Mouse (Mus musculus): Measurements from ENCODE around the gene Tpbg.
"Not testable (repeated sequence)": the region's sequence is repeated elsewhere in the genome, so short reads cannot be mapped to it uniquely, and the experiment has no call there.

Gene Tpbg

DNA sequence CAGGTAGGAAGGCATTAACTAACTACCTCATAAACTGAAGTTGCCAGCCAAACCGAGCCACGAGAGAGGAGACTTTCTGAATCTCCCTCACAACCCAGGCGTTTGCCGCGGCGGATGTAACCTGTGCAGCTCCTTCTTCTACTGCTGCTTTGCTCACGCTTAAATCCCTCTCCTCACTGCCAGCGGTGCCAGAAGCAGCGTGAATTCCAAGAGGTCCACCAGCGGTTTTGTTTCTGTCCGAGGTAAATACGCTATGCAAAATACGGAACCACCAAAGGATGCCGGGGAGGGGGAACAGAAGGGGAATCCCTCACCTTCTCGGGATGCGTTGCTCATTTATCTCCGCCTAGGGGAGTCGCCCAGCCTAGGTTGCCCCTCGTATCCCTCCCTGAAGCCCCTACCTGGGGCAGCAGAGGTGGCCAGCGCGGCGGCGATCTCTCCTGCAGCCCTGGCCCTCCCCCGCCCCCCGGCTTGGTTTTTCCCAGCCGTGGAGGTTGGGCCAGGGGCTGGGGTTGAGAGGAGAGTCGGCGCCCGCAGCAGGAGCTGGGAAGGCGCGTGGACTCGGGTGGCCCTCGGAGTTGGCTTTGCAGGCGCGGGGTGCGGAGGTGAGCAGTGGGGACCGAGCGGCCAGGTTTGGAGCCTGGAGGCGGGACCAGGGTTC, at the start of gene Tpbg:
Gene Tpbg (plus strand): TSS at position 30 of the 661 bp plus-strand sequence.
- peak; percentile 70 for DNase-seq (ENCODE audit: low spot score)

DNA sequence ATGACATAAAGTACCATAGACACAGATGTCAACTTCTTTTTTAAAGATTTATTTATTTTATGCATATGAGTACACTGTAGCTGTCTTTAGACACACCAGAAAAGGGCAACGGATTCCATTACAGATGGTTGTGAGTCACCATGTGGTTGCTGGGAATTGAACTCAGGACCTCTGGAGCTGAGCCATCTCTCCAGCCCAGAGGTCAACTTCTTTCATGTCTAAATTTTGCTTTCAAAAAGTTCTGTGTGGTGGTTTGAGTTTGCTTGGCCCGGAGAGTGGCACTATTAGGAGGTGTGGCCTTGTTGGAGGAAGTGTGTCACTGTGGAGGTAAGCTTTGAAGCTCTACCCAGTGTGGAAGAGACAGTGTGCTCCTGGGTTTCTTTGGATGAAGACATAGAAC, 40.2 kb upstream of the Tpbg start:
- DNase-seq (ENCODE audit: low spot score): not testable (repeated sequence)

- no peak for DNase-seq (ENCODE audit: low spot score)
These were observed 39.6 kb upstream of the Tpbg start for GRCm38 (mm10) chr9:85802563-85802962.

DNA sequence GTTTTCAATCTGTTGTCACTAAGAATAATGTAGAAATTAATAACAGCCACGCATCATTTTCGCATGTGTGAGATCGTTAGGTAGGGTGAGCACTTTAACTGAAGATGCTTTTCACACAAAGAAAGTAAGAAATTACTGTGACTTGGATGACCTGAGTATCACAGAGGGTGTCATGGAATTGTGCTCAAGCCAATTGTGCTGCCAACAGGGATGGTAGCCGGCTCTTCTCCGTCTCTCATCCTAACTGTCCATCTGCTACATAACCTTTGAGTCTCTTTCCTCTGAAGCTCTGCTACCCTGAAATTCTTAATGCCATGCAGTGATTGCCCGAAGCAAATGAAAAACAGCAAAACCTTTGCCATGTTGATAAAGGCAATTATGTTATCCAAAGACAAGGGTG, 35.8 kb upstream of the Tpbg start:
- DNase-seq (ENCODE audit: low spot score): no peak

DNA sequence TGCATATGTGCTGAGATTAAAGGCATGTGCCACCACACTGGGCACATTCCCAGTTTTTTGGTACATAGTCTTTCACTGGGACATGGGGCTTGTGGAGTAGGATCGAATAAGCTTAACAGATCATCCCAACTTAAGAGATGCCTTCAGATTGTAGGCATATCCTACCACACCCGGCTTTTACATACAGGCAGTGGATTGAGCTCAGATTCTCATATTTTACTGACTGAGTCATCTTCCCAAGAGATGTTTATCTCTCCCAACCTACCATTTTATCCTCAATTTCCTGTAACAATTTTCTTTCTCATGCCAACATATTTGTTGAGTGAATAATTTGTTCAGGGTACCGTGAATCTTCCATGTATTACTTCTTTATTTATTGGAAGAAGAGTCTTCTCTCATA, 32.9 kb upstream of the Tpbg start:
- no peak for DNase-seq (ENCODE audit: low spot score)

GRCm38 (mm10) chr9:85820829-85821228, 21.4 kb upstream of the Tpbg start:
- no peak for DNase-seq (ENCODE audit: low spot score)

DNA sequence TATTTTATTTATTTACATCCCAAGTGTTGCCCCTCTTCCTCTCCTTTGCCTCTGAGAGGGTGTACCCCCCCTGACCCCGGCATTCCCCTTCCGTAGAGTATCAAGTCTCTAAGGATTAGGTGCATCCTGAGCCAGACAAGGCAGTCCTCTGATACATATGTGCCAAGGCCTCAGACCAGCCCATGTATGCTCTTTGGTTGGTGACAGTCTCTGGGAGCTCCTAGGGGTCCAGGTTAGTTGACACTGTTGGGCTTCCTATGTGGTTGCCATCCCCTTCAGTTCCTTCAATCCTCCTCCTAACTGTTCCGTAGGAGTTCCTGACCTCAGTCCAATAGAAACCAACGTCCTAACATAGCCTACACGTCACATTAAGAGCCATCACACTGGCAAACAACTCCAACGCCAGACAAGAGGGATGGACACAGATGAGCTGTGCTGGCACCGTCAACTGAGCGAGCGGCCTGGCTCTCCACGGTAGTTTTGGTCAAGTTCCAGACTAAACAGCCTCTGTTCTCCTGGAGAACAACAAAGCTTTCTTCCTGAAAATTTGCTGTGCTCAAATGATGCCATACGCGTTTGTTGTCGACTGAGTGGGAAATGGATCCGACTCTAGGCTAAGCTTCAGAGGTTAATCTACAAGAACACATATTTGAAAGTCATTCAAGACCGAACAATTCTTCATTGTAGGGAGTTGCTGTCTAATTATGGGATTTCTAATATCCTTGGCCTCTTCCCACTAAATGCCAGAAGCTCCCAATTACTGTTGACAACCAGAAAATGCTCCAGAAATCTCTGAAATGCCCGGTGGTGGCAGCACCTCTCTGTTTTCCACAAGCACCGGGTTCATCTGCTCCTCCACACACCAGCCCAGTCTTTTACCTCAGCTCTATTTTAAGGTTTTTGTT, 6.4 kb upstream of the Tpbg start:
- no peak for DNase-seq (ENCODE audit: low spot score)

DNA sequence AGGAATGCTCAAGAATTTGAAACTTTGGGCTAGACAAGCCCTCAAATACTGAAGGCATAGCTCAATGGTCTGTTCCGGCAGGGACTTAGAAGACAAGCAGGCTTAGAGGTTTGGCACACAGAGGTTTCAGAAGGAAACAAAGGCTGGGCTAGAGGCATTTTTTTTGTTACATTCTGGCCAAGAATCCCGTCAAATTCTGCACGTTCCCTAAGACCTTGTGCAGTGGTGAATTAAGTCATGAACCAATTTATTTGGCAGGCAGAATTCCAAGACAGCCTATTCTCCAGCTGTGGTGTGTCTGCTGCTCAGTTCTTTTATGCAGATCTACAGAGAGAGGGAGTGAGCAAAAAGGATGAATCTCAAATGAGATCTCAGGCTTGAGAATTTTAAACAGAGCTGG, 2.6 kb upstream of the Tpbg start:
- no peak for DNase-seq (ENCODE audit: low spot score)

- DNase-seq (ENCODE audit: low spot score): peak; percentile 57
These were observed 289 bp upstream of the Tpbg start for GRCm38 (mm10) chr9:85841891-85842290.

DNA sequence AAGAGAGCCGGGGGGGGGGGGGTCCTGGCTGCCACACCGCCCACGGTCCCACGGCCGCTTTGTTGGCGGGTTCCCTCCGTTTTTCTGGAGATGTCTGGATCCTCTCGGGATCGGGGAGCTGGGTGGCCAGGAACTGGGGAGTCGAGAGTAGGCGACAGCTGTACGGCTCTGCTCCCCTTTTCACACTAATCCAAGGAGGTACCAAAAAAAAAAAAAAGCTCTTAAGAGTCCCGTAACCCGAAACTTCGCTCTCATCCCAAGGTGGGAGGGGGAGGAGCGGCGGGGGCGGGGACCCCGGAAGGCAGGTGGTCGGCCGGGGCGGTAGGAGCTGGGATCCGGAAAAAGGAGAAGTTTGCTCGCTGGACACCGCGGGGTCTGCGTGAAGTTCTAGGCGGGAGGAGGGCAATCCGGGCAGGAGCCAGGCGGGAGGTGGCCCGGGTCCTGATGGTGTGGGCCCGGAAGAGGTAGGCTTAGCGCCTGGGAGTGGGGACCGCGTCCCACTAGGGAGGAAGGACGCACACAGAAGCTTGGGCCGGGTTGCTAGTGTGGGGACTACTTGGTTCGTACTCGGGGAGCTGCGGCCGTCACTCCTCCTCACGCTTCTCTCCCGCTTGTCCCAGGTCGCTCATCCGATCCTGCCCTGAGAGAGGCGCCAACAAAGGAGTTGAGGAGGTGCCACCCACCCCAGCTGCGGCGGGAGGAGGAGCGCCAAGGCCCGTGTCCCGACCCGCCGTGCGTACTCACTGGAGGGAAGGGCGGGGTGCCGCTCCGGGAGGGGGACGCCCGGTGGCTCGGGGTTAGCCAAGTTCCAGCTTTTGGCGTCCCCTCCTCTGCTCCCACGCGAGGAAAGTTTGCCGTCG, 1.1 kb downstream of the Tpbg start:
- DNase-seq (ENCODE audit: low spot score): peak; percentile 52

GRCm38 (mm10) chr9:85843891-85844646, 1.9 kb downstream of the Tpbg start:
- peak; percentile 51 for DNase-seq (ENCODE audit: low spot score)

DNA sequence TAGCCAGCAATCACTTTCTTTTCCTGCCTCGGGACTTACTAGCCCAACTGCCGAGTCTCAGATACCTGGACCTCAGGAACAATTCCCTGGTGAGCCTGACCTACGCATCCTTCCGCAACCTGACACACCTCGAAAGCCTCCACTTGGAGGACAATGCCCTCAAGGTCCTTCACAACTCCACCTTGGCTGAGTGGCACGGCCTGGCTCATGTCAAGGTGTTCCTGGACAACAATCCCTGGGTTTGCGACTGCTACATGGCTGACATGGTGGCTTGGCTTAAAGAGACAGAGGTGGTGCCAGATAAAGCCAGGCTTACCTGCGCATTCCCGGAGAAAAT, 2.4 kb downstream of the Tpbg start:
- DNase-seq (ENCODE audit: low spot score): no peak

GRCm38 (mm10) chr9:85846186-85846585, 4.0 kb downstream of the Tpbg start:
- DNase-seq (ENCODE audit: low spot score): peak; percentile 9

DNA sequence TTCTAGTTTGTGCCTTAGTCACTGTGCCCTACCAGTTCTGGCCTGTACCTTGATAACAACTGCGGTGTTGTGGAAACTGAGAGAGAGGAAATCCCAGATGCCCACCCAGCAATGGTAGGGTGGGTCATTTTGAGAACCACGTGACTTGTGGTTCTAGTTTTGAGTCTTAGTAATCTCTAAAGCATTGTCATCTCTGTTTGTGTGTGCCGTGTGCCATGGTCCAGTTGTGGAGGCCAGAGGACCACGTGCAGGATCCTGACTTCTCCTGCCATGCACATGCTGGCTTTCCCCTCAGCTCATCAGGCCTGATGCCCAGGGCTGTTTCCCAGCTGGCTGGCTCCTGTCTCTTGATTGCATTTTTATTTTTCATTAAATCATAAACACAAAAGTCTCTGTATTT, 12.6 kb downstream of the Tpbg start:
- no peak for DNase-seq (ENCODE audit: low spot score)

GRCm38 (mm10) chr9:85856511-85856910, 14.3 kb downstream of the Tpbg start:
- peak; percentile 47 for DNase-seq (ENCODE audit: low spot score)

- DNase-seq (ENCODE audit: low spot score): no peak
These were observed 18.9 kb downstream of the Tpbg start for GRCm38 (mm10) chr9:85861065-85861464.

DNA sequence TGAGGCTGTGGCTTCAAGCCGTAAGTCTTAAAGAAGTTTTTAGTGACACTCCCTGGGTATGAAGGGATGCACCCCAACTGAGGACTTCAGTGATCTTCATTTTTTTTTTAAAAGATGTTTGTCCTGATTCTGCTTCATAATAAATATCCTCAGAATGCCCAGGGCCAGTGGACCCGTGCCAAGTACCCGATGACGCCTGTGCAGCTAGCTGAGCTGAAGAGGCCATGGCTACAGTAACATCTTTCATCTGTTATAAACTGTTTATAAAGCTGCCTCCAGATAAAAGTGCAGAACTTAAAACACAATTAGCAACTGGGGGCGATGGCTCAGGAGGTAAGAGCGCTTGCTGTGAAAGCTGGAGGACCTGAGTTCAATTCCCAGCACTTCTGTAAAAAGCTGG, 20.4 kb downstream of the Tpbg start:
- no peak for DNase-seq (ENCODE audit: low spot score)

DNA sequence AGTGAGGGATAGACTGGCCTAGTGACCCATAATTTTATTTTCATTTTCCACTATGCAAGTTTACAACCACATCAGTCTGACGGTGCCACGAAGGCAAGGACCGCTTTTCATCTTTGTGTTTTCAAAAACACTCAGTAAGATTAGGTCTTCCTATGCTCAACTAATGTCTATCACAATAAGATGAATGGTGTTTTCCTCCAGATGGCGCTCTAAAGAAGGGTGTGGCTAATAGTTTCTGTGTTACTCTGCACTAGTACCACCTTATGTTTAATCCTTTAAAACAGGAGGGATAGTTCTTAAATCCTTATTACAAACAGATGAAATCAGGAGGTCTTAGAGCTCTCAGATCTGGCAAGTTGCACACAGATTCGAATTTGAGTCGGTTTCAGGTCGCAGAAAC, 30.7 kb downstream of the Tpbg start:
- DNase-seq (ENCODE audit: low spot score): no peak

DNA sequence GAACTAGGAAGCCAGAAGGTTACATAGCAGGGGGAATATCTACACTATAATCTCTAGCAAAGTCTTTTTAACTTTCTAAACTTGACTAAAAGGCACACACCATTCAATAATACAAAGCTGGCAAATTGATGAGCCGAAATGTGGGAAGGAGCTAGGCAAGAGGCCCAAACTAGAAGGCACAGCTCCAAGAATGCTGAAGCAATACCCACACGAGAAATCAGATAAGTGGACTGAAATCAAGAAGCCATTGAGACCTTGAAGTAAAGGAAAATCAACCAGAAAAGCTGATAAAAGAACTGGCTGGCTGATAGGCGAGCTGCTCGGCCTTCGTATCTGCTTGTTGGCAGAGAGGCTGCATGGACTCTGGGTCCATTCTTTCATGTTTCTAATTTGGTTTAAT, 51.5 kb downstream of the Tpbg start:
- DNase-seq (ENCODE audit: low spot score): no peak
